Comparison of ENCODE assay signal across 10 mouse cellular contexts in genomic region chr6:146110832-146111741, GRCm38 (mm10).
DNase-seq lines count a peak whose midpoint lies in the region; ATAC-seq and TF ChIP-seq lines count a peak whose summit lies in the region.
"Had no signal": no experiment of that assay in that cellular context is flagged by ENCODE, and none has a peak within 500 bp of the region (broad histone marks: within the 10 kb centered on the region; RNA-seq: fewer than 3 reads in every experiment).

No protein-coding gene starts in this region.

- no peak overlapping the region for H3K4me3 ChIP-seq in kidney, postnatal 0 days (replicated peaks; ENCODE audit: low read depth, low read length)
- H3K4me3 ChIP-seq in cortical plate, adult 2 months (ENCODE audit: insufficient read depth, low read length), result no peak overlapping the region
- 0 out of 2 replicates have a peak overlapping the region, but pooled peaks have one; percentile 20 for H3K4me3 ChIP-seq in hindbrain, embryonic 10.5 days
- no peak overlapping the region for H3K4me3 ChIP-seq in midbrain, postnatal 0 days (ENCODE audit: low read depth, low read length)
- no peak overlapping the region for H3K4me3 ChIP-seq in gastrocnemius, adult 2 months
- H3K4me3 ChIP-seq: embryonic facial prominence, embryonic 13.5 days; intestine, embryonic 15.5 days had no signal

- H3K27ac ChIP-seq in kidney, postnatal 0 days, result no peak overlapping the region
- peak overlapping the region; percentile 18; the same call in 1 of the 2 replicates for H3K27ac ChIP-seq in cortical plate, adult 2 months (ENCODE audit: insufficient read depth, low read length)
- peak overlapping the region; percentile 88 for H3K27ac ChIP-seq in hindbrain, embryonic 10.5 days
- no peak overlapping the region for H3K27ac ChIP-seq in midbrain, postnatal 0 days (ENCODE audit: low read depth, low read length)
- H3K27ac ChIP-seq in gastrocnemius, adult 2 months, result no peak overlapping the region
- H3K27ac ChIP-seq: embryonic facial prominence, embryonic 13.5 days; intestine, embryonic 15.5 days had no signal

- intact Hi-C loops in gastrocnemius, adult 2 months (cut with DNase I), result no loop called here

- 0 out of 2 replicates have a peak, but pooled peaks cover 4% of the 10 kb centered on the region for H3K4me1 ChIP-seq in kidney, postnatal 0 days (replicated peaks; ENCODE audit: insufficient read depth, low read length)
- H3K4me1 ChIP-seq in cortical plate, adult 2 months (ENCODE audit: control insufficient read depth, insufficient read depth, low read length), result no peaks in the 10 kb centered on the region
- peaks cover 59% of the 10 kb centered on the region for H3K4me1 ChIP-seq in hindbrain, embryonic 10.5 days (replicated peaks)
- peaks cover 6% of the 10 kb centered on the region; the same call in 1 of the 2 replicates for H3K4me1 ChIP-seq in midbrain, postnatal 0 days (ENCODE audit: insufficient read depth, low read length)

- H3K27me3 ChIP-seq in kidney, postnatal 0 days (ENCODE audit: insufficient read depth, low read length), result no peaks in the 10 kb centered on the region
- H3K27me3 ChIP-seq in hindbrain, embryonic 10.5 days (ENCODE audit: insufficient read depth, poor library complexity, severe bottlenecking), result no peaks in the 10 kb centered on the region
- H3K27me3 ChIP-seq in midbrain, postnatal 0 days (ENCODE audit: insufficient read depth, low read length), result no peaks in the 10 kb centered on the region
- H3K27me3 ChIP-seq: intestine, embryonic 15.5 days had no signal

- H3K36me3 ChIP-seq in kidney, postnatal 0 days (ENCODE audit: insufficient read depth, low read length), result no peaks in the 10 kb centered on the region
- no peaks in the 10 kb centered on the region for H3K36me3 ChIP-seq in hindbrain, embryonic 10.5 days
- H3K36me3 ChIP-seq in midbrain, postnatal 0 days (ENCODE audit: insufficient read depth, low read length), result no peaks in the 10 kb centered on the region
- H3K36me3 ChIP-seq: embryonic facial prominence, embryonic 13.5 days; intestine, embryonic 15.5 days had no signal

- no peak overlapping the region for H3K4me2 ChIP-seq in kidney, postnatal 0 days (ENCODE audit: low read length)
- no peak overlapping the region for H3K4me2 ChIP-seq in midbrain, postnatal 0 days (ENCODE audit: low read depth, low read length, poor library complexity, severe bottlenecking)
- H3K4me2 ChIP-seq: embryonic facial prominence, embryonic 13.5 days; intestine, embryonic 15.5 days had no signal

- DNase-seq in kidney, postnatal 0 days (ENCODE audit: low spot score), result peak; percentile 32
- DNase-seq in kidney, postnatal 25 days, result no peak
- DNase-seq in hindbrain, embryonic 10.5 days (ENCODE audit: low spot score), result peak; percentile 66
- peak; percentile 62 for DNase-seq in midbrain, postnatal 0 days (ENCODE audit: low spot score)
- DNase-seq in gastrocnemius, adult 2 months, result no peak
- no peak for DNase-seq in adrenal gland, postnatal 14 days

- no peak for TF ChIP-seq CTCF in kidney, postnatal 0 days (IDR thresholded peaks at IDR 0.05; ENCODE audit: low read depth)
- no peak for TF ChIP-seq CTCF in cortical plate, adult 2 months (IDR thresholded peaks at IDR 0.05; ENCODE audit: extremely low read depth, insufficient read depth, low read length)
- no peak for TF ChIP-seq CTCF in midbrain, postnatal 0 days (IDR thresholded peaks at IDR 0.05)
- no peak for TF ChIP-seq CTCF in gastrocnemius, adult 2 months (IDR thresholded peaks at IDR 0.05)

- no peak for TF ChIP-seq POLR2A in cortical plate, adult 2 months (IDR thresholded peaks at IDR 0.05; ENCODE audit: extremely low read depth, insufficient read depth, low read length)

- H3K9ac ChIP-seq in kidney, postnatal 0 days (ENCODE audit: low read depth, low read length), result no peak overlapping the region
- H3K9ac ChIP-seq in midbrain, postnatal 0 days (replicated peaks; ENCODE audit: low read length, poor library complexity, severe bottlenecking), result no peak overlapping the region
- H3K9ac ChIP-seq: embryonic facial prominence, embryonic 13.5 days; intestine, embryonic 15.5 days had no signal

- ATAC-seq in kidney, postnatal 0 days (replicated peaks; ENCODE audit: low FRiP score, low read depth), result no peak
- peak; percentile 70; the same call in 1 of the 2 replicates for ATAC-seq in midbrain, postnatal 0 days (ENCODE audit: low FRiP score)
- ATAC-seq in megakaryocyte, adult 5-6 weeks (ENCODE audit: poor library complexity, severe bottlenecking), result no peak
- ATAC-seq: intestine, embryonic 15.5 days had no signal

- no peaks in the 10 kb centered on the region for H3K9me3 ChIP-seq in kidney, postnatal 0 days (replicated peaks; ENCODE audit: low read length)
- H3K9me3 ChIP-seq in hindbrain, embryonic 10.5 days, result no peaks in the 10 kb centered on the region
- H3K9me3 ChIP-seq in midbrain, postnatal 0 days (ENCODE audit: low read length), result no peaks in the 10 kb centered on the region
- H3K9me3 ChIP-seq: embryonic facial prominence, embryonic 13.5 days; intestine, embryonic 15.5 days had no signal

- WGBS in kidney, postnatal 0 days, result 46% methylated on average over 21 of the region's 21 CpGs
- WGBS in hindbrain, embryonic 10.5 days, result 28% methylated on average over 21 of the region's 21 CpGs
- 33% methylated on average over 21 of the region's 21 CpGs for WGBS in midbrain, postnatal 0 days

Comparison
In these comparisons a context has a peak if more than half of its experiments do, and no peak if none do; other contexts are left out.
1. DNase-seq: peak in kidney, postnatal 0 days (single experiment), hindbrain, embryonic 10.5 days (single experiment) and midbrain, postnatal 0 days (single experiment); none in kidney, postnatal 25 days (0 of 2), gastrocnemius, adult 2 months (single experiment) and adrenal gland, postnatal 14 days (single experiment).
2. H3K27ac ChIP-seq: peak in cortical plate, adult 2 months (single experiment) and hindbrain, embryonic 10.5 days (single experiment); none in kidney, postnatal 0 days (single experiment), midbrain, postnatal 0 days (single experiment) and gastrocnemius, adult 2 months (single experiment).